Mouse (Mus musculus): ENCODE data around the gene Gstm5. TPM values are rescaled to one million over a fixed set of nuclear protein-coding genes. Genes with fewer than 3 reads are reported as not detected.
"Not testable (repeated sequence)": the region's sequence is repeated elsewhere in the genome, so short reads cannot be mapped to it uniquely, and the experiment has no call there.

Gstm5 gene
- total RNA-seq (2021), result 25.8 and 27.8 TPM in 2 replicates
- long read RNA-seq, transcript Gstm5-201 (8 exons, 945 nt), result major isoform, 23 of 25 reads
- long read RNA-seq, partial matches to known transcripts, result 0 of 25 reads
- long read RNA-seq, other reads (novel, unspliced or antisense), result 2 of 25 reads

- peak; percentile 88 for DNase-seq
Observed at GRCm38 (mm10) chr3:107895720-107896569, at the start of gene Gstm5. Gene Gstm5, plus strand, starts transcription at chr3:107895821.

DNA sequence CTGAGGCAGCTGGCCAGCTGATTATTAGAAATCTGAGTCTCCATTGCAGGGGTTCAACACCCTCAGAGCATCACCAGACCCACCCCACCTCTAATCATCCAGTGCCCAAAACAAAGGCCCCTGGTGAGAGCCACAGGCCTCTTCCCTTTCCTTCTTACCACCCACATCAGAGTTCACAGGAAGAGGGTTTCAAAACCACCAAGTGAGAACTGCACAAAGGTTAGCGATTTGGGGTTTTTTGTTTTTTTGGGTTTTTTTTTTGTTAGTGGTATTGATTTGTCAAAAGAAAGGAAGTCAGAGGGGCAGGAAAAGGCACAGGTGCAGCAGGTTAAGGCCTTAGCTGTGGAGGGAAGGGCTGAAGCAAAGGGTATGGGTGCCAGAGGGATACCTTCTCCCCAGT lies 49.4 kb upstream of the Gstm5 start:
- no peak for DNase-seq

DNA sequence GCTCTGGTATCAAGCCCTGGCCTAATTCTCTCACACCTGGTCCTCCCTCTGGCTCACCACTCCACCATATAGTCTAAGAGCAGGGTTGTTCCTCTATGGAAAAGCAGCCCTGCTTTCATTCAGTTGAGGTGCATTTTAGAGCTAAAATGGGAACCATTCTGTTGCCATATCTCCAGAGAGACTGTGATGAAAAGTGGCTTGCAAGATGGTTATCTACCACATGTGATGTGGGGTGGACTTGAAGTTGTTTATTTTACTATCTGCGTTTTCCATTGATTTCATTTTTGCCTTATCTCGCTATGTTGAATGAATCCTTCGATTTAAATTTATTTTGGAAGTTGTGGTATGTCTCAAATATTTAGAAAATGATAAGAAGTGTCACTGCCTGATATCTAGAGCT lies 48.8 kb upstream of the Gstm5 start:
- no peak for DNase-seq

DNA sequence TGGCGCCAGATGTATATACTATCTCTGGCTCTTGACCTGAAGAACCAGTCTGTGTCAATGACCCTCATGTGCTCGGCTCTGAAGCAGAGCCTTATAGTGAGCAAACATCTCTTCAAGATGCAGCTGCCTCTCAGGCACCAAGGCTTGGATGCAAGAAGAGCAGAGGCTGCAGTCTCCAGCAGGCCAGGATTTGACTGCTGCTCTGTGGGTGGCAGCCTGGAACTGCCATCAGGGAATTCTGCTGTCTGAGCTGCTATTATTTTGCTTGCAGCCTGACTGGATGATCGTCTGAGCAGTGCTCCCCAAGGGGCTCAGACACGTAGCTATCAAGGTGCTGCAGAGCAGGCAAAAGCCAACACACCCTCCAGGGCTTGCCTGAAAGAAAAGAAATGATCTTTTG lies 47.5 kb upstream of the Gstm5 start:
- DNase-seq, result no peak

DNA sequence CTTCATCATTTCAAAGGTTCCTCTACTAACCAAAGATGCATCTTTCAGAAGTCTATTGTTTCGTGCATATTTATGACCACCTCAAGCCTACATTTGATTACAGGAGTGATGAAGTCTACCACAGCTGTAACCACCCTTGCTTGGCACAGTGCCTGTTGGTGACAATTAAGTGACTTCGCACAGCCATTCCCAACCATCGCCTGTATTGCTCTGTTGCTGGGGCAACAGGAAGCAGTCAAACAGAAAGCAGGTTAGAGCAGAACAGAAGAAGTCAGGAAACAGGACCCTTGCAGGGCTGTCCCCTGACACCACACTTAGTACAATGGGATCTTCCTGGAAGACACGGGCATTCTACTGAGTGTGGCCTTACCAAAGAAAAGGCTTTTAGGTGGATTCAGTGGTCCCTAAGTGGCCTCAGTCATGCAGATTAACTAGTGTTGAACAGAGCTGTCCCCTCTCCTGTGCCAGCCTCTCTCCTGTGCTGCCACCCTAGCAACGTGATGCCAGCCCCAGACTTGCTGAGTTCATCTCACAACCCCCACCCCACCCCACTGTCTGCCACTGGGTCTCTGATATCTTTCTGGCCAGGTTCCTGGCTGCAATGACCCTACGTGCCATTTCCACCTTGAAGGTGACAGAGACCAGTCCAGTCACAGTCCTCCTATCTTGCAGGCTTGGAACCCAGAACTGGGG lies 46.5 kb upstream of the Gstm5 start:
- no peak for DNase-seq

GRCm38 (mm10) chr3:107849693-107850031 lies 46.0 kb upstream of the Gstm5 start:
- no peak for DNase-seq

GRCm38 (mm10) chr3:107850418-107851031 lies 45.1 kb upstream of the Gstm5 start:
- peak; percentile 80 for DNase-seq

GRCm38 (mm10) chr3:107852786-107853185 lies 42.8 kb upstream of the Gstm5 start:
- DNase-seq, result no peak

DNA sequence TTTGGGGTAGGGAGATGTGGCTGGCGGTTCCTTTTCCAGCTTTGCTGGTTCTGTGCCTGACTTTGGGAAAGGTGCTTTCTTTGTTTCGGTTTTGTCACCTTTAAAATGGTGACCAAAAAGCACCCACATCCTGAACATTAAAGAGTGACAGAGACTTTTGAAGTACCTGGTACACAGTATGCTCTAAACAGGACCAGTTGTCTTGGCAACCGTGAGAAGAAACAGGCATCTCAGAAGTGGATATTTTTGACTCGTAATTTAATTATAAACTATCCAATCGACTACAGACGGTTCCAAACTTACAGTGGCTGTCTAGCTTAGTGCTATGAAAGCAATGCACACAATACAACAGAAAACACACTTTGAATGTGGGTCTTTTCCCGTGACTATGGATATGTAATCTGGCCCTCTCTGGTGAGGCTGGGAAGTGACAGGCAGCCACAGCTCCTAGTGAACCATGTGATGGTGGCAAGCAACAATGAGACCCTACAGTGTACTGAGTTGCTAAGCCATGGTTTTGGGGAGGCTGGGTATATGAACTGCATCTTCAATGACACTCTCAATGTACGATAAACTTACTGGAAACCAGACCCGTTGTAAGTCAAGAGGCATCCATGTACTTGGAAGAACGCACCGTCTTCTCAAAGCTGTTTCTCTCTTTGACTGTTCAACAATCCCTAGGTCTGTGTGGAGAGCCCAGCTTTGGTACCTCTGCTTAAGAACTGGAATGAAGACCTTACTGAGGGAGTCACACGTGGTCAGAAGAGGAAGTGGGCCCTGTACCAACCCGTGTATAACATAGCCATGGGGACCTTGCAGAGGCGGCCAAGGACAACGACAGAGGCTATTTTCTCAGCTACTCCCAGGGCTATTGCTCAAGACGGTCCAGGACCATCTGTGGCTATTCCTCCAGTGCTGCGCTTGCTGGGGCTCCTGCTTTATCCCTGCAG lies 42.1 kb upstream of the Gstm5 start:
- DNase-seq, result no peak

GRCm38 (mm10) chr3:107855368-107855767 lies 40.3 kb upstream of the Gstm5 start:
- DNase-seq, result no peak

- DNase-seq, result no peak
Observed at GRCm38 (mm10) chr3:107857646-107858045, 38.0 kb upstream of the Gstm5 start.

GRCm38 (mm10) chr3:107861483-107861882 lies 34.1 kb upstream of the Gstm5 start:
- not testable (repeated sequence) for DNase-seq

- no peak for DNase-seq
Observed at GRCm38 (mm10) chr3:107862471-107862870, 33.1 kb upstream of the Gstm5 start.

- no peak for DNase-seq
Observed at GRCm38 (mm10) chr3:107863471-107863870, 32.1 kb upstream of the Gstm5 start.

GRCm38 (mm10) chr3:107863898-107864603 lies 31.6 kb upstream of the Gstm5 start:
- DNase-seq, result peak; percentile 82

DNA sequence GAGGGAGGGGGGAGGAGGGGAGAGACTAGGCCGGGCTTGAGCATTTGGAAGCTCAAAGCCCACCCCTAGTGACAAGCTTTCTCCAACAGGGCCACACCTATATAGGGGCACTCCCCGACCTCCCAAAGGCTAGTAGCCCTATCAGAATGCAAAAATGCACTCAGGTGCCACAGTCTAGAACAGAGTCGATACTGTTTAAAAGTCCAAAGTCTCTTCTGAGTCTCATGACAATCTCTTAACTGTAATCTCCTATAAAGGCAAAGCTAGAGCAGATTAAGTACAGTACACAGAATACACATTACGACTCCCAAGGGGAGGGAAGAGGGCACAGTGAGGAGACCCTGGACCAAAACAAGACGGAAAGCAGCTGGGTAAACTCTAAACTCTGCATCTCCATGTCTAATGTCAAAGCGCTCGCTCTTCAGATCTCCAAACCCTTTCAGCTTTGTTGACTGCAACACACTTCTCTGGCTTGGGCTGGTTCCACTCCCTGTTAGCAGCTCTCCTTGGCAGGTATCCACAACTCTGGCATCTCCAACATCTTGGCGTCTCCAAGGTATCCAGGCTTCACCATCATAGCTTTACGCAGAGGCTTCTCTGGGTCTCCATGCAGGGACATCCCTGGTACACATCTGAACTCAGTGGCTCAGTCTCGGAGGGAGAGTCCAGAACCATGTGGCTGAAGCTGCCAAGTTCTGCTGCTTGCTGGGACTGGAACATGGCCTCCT lies 30.1 kb upstream of the Gstm5 start:
- no peak for DNase-seq

- peak; percentile 77 for DNase-seq
Observed at GRCm38 (mm10) chr3:107867086-107867485, 28.5 kb upstream of the Gstm5 start.

DNA sequence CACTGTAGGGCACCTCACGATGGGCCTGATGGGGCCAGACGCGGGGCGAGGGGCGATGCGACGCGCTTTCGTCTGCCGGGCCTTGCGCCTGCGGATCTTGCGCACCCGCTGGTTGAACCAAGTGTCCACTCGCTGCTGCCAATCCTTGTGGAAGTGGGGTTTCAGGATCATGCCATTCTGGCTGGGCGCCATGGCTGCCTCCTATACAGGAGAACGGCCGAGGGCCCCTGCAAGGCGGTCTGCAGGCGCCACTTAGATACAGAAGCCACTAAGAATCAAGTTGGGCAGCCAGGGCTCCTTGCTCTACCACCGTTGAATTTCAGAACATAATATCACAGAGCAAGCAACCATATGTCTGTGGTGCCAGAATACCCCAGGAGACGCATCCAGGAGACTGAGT lies 27.2 kb upstream of the Gstm5 start:
- DNase-seq, result no peak

DNA sequence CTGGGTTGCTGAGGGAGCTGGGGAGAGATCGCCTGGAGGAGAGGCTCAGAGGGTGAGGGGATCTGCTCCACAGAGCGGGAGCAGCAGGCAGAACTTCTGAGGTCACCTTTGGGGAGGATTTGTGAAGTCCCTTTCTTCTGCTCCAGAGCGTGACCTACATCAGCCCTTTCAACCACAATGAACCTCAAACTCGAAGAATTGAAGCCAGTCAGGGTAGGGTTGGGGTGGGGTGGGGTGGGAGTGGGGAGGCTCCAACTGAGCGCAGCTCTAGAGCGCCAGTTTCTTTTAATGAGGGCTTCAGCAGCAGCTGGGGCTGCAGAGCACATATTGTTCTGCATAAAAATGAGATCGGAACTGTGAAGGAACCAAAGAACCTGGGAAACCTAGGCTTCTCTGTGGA lies 26.5 kb upstream of the Gstm5 start:
- DNase-seq, result no peak

- DNase-seq, result no peak
Observed at GRCm38 (mm10) chr3:107869925-107870324, 25.7 kb upstream of the Gstm5 start.

Data from adrenal gland, postnatal 25 days (tissue).